Mouse (Mus musculus): ENCODE results near the gene Prx.

The Prx gene

DNA sequence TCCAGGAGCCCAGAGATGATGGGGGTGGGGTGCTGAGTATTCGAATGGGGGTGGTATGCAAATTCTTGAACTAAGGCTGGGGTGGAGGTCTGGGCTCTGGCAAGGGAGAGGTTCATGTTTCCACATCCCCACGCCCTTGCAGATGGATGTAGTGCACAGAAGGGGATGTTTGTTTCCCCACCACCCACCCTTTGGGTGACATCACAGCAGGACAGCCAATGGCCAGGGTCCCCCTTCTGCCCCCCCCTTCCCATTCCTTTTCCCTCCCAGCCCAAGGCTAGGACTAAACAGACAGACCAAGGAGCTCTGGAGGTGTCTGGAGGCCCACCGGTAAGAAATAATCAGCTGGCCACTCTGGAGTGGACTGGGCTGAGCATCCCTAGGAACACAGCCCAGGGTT, at the start of gene Prx:
Gene Prx, plus strand, starts transcription at position 289 of the 400 bp plus-strand sequence.
- no peak for DNase-seq (ENCODE audit: low spot score in 2 of 2)

DNA sequence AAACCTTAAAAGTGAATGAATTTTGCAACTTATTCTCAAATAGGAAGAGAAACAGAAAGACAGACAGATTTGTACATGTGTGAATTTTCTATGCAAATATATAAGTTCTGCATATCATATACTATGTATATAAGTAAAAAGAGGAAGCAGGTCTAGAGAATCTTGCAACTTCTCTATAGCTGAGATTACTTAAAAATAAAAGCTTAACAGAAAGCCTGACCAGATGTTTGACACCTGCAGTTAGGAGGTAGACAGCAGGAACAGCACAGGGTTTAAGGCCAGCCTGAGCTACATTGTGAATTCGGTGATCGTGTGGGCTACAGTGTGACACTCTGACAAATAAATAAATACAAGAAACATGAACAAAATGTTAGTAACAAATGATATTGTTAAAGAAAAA, 47.8 kb upstream of the Prx start:
- DNase-seq (ENCODE audit: low spot score in 2 of 2): no peak

DNA sequence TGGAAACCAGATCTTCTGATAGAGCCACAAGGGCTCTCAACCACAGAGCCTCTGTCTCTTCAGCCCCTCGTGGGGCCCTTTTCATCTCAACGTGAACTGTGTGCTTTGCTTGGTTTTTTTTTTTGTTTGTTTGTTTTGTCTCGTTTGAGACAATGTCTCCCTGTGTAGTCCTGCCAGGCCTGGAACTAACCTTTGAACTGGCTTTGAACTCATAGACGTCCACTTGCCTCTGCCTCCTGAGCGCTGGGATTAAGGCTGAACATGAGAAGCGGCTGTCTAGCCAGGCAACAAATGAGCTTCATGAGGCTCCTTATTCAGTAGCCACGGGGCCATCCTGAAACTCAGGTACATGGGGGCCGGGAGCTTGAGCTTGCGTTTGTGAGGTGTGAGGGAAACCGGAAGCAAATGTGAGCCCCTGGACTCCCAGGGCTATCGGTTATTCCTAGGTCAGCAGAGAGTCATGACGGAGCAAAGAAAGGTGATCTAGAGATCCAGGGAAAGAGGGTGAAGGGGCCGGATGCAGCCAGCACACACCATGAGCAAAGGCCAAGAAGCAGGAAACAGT, 46.8 kb upstream of the Prx start:
- DNase-seq (ENCODE audit: low spot score in 2 of 2): no peak

DNA sequence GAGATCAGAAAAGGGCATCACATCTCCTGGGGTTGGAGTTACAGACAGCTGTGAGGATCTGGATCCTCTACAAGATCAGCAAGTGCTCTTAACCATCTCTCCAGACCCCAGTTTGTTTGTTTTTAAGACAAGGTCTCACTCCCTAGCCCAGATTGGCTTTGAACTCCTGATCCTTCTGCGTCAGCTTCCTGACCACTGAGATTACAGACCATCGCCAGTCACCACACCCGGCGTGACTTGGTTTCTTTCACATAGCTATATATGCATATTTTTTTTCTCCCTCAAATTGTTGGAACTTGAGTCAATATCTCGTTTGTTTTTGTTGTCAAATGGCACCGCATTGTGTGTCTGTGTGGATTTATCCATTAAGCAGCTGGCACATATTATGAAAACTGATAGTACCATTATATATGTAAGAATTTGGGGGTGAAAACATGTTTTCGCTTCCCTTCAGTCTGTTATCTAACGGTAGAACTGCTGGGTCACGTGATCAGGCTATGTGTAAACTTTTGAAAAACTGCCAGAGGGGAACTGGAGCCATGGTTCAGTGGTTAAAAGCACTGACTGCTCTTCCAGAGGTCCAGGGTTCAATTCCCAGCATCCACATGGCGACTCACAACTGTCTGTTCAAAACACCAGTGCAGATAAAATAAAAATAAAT, 44.5 kb upstream of the Prx start:
- DNase-seq (ENCODE audit: low spot score in 2 of 2): peak; percentile 57 to 72

DNA sequence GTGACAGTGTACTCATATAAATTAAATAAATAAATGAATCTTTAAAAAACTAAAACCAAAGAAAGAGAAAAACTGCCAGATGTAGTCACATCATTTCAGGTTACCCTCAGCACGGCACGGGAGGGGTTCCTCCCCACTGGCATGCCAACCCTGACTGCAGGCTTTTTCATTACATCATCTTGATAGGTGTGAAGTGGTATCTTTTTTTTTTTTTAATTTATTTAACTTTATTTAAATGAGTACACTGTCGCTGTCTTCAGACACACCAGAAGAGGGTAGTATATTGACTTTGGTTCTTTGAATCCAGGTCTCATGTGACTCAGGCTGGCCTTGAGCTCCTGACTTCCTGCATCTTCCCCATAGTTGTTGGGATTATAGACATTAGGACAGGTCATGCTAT, 43.9 kb upstream of the Prx start:
- DNase-seq (ENCODE audit: low spot score in 2 of 2): no peak

DNA sequence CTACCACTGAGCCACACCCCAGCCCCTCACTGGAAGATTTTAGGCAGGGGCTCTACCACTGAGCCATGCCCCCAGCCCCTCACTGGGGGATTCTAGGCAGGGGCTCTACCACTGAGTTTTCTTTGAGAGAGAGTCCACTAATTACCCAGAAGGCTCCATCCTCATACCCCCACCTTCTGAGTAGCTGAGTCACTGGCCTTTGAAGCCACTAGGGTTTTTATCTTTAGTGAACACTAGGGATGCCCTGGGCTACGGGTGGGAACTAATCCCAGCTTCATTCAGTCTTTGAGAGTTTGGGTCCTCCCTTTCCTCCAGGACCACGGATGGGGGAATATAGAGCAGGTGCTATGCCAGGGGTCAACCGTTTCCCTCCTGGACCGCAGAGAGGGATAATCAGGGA, 40.5 kb upstream of the Prx start:
- no peak for DNase-seq (ENCODE audit: low spot score in 2 of 2)

DNA sequence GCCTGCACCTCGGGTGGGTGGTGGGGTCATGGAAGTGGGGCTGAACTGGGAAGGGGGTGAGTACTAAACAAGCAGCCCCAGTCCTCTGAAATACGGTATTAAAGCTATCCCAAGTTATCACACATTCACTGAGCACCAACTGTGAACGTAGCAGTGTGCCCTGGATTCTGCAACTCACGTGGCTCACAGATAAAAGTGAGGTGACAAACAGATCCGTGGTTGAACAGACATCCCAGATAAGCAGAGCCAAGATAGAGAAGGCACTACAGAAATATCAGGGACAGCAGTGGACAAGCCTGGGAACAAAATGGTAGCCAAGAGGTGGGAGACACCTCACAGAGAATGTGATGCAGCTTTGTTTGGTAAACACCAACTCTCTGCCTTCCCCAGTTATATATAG, 39.5 kb upstream of the Prx start:
- no peak for DNase-seq (ENCODE audit: low spot score in 2 of 2)

DNA sequence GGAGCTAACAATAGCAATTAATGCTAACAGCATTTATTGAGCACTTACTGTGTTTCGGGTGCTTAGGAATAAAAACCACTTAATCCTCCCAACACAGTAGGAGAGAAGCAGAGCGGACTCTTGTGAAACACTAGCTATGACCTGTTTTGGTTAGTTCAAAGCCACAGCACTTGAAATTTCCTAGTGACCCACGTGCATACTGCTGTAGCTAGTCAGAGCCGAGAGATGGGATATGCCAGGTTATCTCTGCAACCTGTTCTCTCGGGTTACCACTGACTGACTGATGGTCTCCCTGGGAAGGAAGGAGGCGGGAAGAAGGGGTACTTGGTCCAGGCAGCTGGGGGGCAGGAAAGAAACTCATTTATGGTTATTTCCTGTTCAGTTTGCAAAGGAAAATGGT, 38.6 kb upstream of the Prx start:
- no peak for DNase-seq (ENCODE audit: low spot score in 2 of 2)

DNA sequence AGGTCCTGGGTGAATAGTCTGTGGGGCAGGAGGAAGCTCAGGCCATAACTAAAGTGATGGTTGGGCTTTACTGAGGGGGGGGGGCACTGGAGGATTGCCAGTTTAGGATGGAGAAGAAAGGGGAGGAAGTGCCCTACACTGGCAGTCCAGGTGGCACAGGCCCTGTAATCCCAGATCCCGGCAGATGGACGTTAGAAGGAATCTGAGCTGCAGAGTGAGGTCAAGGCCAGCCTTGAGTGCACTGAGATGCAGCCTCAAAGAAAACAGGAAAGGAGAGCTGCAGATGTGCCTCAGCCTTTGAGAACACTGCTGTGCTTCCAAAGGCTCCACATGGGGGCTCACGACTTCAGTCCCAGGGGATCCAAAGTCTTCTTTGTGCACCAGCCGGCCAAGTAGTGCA, 31.5 kb upstream of the Prx start:
- no peak for DNase-seq (ENCODE audit: low spot score in 2 of 2)

DNA sequence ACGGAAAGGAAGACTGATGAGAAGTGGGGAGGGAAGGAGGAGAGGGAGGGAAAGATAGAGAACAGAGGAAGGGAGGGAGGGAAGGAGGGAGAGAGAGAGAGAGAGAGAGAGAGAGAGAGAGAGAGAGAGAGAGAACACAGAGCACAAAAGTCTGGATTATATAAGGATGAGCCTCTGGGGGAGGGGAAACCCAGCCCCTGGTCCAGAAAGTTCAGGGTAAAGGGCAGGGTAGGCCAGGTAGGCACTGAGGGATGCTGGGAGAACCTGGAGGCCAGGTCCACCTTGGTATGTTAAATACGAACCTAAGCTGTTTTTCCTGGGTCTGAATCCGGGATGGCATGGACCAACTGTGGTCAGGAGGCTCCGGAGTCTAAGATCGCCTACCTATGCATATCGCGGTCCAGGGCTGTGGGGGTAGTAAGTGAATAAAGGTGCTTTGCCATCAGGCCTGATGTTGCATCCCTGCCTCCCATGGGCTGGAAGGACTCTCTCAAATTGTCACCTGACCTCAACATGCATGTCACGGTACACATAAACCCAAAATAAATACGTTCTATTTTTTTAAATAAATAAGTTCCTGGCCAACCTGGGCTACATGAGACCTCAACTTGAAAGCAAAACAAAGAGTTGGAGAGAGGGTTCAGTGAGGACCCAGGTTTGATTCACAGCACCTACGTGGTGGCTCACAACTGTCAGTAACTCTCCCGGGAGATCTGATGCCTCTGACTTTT, 27.6 kb upstream of the Prx start:
- peak in 1 of 2 experiments; percentile 10 for DNase-seq (ENCODE audit: low spot score in 2 of 2)

DNA sequence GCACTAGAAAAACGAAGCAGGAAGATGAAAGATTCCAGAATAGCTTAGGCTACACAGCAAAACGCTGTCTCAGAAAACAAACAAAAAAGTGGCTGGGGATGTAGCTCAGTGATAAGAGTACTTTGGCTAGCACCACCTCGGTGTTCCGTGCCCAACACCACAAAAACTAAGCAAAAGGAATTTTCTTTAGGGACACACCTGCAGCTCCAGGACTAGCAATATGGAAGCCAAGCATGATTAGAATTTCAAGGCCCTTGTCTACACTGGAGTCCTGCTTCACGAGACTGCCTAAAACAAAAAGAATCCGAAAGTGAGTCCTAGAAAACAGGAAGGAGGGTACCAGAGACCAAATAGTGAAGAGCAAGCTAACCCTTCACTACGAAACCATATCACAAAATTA, 26.5 kb upstream of the Prx start:
- no peak for DNase-seq (ENCODE audit: low spot score in 2 of 2)

DNA sequence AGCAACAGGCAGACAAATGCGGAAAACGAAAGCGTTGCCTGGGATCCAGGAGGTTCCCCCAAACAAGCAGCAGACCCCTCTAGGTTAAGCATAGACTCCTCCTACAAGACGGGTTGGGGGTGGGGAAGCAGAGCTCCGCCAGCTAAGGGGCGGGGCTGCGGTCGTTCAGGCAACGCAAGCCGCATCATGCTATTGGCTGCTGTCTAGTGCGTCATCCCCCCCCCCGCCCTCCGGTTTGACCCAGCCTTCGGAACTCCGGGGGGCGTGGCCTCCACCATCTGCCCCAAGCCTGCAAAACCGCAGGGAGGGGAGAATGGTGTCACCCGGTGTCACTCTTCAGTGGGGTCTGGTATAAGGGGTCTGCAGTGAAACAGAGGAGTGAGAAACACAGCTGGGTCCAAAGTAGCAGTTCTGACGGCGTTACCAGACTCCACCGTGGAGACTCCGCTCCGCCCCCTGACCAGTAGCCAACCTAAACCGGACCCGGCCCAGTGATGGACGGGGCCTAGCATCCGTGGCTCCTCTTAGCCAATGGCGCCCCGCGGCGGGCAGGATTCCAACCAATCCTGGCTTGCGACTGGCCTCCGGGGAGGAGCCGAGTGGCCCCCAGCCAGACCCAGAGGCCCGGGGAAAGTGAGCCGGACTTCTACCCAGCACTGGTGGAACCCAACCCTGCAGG, 25.8 kb upstream of the Prx start, which contains the start of gene Sertad3:
Gene Sertad3, plus strand, starts transcription at position 613 of the 679 bp plus-strand sequence.
- DNase-seq (ENCODE audit: low spot score in 2 of 2): peak; percentile 99

DNA sequence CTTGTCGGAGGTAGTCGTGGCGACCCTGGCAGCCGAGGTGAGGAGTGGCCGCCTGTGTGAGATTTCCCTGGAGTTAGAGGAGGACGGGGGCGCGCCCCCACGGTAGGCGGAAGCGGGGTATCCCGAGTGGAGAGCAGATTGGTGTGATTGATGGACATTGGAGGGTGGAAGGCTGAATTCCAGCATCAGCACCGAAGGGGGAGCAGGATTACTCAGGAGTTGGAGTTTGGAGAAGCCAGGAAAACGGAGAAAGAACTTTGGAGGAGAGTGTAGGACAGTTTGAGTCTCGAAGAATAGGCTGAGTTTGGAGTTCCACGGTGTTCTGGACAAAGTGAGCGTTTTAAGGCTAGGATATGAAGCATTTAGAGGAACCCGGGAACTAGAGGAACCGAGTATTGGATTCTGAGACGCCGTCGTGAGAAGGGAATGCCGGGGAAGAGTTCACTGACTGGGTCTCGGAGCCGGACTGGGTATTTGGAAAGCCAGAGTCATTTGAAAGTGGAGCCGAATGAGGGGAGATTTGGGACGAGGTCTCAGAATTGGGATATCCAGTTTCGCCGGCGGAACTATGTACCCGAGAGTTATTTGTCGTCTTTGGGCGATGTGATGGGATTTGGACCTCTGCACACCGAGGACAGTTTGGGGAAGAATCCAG, 25.2 kb upstream of the Prx start:
- no peak for DNase-seq (ENCODE audit: low spot score in 2 of 2)

DNA sequence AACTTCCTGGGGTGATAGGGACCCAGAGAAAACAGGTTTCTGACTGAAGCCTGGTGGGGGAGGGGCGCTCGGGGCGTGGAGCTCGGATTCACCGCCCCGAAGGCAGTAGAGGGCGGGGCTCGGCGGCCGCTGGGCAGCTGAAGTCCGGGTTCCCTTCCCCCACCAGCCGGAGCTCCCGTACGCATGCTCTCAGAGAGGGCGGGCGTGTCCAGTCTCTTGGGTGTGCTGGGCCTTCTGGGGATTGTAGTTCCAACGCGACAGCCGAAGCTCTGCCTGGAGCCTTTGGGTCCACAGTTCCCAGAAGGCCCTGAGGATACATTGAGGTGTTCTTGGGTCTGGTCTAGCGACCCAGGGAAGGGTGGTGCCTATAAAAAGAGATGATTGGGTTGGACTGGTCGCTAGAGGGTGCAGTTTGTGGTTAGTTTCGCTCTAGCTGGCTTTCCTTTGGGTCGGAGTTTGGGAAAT, 24.6 kb upstream of the Prx start:
- DNase-seq (ENCODE audit: low spot score in 2 of 2): peak; percentile 98 to 99

DNA sequence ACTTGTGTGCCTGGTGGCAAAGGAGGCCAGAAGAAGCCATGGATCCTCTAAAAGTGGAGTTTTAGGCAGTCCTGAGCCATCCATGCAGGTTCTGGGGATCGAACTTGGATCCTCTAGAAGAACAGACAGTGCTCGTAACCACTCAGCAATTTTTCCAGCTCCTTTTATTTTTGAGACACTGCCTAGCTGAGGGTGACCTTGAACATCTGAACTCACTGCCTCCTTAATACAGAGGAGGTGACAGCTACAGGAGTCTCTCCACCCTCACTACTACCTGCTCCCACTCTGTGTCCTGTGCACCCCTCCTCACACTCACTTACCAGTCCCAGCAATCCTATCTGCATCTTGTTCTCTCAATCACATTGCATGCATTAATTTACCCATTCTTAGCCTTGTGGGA, 23.5 kb upstream of the Prx start:
- DNase-seq (ENCODE audit: low spot score in 2 of 2): no peak

DNA sequence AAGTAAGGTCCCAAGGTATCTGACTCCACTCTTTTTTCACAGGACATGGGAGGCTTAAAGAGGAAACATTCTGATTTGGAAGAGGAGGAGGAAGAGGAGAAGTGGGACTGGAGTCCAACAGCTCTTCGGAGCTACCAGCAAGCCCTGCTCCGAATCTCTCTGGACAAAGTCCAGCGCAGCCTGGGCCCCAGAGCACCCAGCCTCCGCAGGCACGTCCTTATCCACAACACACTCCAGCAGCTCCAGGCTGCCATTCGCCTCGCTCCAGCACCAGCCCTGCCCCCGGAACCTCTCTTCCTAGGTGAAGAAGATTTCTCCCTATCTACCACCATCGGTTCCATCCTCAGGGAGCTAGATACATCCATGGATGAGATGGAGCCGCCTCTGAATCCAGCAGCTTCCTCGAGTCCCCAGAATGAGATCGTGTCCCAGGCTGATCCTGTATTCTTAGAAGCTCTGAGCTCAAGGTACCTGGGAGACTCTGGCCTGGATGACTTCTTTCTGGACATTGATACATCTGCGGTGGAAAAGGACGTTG, 23.0 kb upstream of the Prx start:
- DNase-seq (ENCODE audit: low spot score in 2 of 2): no peak

DNA sequence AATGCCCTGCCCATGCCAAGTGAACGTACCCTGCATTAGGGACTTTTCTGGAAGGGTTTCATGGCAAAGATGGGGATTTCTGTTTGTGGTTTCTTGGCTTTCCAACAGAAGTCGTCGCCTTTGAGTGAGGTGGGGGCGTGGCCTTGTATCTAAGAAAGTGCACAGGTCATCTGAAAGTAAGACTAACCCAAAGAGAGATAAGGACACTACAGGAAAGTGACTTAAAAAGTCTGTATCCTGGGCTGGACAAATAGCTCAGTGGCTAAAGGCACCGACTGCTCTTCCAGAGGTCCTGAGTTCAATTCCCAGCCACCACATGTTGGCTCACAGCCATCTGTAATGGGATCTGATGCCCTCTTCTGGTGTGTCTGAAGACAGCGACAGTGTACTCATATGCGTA, 20.6 kb upstream of the Prx start:
- no peak for DNase-seq (ENCODE audit: low spot score in 2 of 2)

DNA sequence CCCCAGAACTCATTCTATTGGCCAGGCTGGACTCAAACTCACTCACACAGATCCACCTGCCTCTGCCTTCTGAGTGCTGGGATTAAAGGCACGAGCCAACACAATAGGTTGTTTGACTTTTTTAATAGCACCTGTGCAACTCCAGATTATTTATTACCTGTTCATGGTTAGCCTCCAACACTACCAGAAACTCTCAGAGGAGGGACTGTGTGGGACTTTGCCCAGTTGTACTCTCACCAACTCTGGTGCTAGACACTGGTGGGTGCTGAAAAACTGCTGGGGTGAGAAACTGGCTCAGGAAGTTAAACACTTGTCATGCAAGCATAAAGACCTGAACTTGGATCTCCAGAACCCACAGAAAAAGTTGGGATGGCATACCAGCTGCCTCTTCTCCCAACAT, 19.4 kb upstream of the Prx start:
- DNase-seq (ENCODE audit: low spot score in 2 of 2): no peak

DNA sequence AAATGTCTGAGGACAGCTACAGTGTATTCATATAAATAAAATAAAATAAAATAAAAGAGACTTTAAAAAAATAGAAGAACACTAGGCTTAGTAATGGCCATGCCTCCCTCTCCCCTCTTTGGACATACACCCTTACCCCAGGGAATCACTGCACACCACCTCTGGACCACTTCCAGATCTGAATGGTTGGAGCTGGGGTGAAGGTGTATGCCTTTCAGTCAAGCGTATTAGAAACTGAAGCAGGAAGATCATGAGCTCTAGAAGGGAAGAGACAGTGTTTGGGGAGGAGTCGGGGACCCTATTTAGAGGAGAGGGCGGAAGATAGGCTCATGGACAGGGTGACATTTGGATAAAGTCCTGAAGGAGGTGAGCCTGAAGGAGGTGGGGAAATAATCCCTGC, 18.6 kb upstream of the Prx start:
- no peak for DNase-seq (ENCODE audit: low spot score in 2 of 2)

DNA sequence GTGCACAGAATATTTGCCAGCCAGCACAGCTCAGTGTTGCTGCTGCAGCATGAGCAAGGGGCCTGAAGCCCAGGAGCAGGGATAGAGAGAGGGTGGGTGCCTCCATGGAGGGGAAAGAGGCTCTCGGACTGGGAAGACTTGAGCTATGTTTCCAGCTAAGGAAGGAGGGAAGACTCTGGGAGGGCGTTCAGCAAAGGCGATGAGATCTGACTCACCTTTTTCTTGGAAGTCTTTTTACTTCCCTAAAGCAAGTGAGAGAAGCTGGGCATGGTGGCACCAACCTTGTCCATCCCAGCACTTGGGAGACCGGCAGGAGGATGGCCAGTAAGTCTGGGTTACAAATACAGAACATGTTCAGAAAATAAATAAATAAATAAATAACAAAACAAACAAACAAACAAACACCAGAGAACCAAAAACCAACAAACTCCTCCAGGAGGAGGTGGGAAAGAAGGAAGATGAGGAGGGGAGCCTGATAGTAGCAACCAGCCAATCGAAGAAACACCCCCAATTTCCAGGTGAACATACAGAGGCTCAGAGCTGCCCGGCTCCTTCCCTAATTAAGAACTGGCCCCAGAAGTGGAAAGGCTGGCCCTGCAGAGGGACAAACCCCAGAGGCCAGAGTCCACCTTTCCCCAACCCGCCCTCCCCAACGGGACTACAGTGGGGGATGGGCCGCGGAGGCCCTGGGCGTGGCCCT, 18.0 kb upstream of the Prx start:
- no peak for DNase-seq (ENCODE audit: low spot score in 2 of 2)

DNA sequence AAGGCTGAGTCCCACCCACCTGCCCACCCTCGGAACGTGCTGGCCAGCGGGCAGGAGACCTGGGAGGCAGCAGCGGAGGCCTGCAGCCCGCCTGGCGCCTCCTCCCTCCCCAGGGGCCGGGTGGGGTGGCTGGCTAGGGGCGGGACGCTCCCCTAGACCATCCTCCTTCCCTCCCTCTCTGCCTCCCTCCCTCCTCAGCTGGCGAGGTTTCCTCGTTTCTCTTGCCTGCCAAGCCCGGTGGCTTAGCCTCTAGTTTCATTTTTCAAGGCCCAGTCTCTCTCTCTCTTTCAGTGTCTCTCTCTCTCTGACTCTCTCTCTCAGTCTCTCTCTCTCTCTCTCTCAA, 17.5 kb upstream of the Prx start:
- DNase-seq (ENCODE audit: low spot score in 2 of 2): peak; percentile 85 to 89

All from spleen, postnatal 4 days (tissue).